Mouse (Mus musculus): ENCODE measurements at regions not wholly inside any gene's neighbourhood (a gene's known extent, or its start where the extent isn't known, plus 50 kb on each side); places are given as distances from the start of the nearest gene placed in this dataset.

DNA sequence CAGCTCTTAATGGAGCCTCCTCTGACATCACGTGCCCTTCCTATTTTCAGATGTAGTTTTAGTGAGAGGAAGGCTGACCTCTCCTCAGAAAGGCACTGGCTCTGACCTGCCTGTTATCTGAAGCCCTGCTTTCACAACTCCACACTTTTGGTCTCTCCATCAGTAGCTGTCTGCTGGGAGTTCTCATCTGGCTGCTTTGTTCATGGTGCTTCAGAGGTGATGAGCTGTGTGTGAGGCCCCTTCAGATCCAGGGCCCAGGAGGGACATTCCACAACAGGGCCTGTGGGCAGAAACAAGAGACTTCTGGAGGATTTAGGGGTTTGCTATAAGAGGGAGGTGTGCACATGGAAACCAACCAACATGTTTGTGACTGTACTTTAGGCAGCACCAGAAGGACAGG, 50.8 kb upstream of the Fhl2 start:
- no peak for DNase-seq

DNA sequence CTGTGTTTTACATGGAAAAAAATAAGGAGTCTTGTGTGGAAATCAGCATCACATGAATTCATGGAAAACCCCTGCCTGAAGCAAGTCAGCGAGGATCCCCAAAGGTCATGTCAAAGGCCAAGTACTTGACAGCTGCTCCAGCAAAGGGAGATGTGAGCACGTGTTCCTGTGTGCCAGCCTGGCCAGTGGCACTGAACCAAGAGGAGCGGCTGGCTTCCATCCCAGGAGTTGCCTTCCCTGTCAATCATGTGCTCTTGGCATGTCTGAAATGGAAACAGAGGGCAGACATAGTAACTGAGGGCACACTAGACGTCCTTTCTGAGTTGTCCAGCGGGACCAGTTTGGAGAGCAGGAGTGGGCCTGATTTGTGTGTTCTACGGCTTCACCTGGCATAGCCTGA, 53.5 kb upstream of the Fhl2 start:
- DNase-seq, result no peak

DNA sequence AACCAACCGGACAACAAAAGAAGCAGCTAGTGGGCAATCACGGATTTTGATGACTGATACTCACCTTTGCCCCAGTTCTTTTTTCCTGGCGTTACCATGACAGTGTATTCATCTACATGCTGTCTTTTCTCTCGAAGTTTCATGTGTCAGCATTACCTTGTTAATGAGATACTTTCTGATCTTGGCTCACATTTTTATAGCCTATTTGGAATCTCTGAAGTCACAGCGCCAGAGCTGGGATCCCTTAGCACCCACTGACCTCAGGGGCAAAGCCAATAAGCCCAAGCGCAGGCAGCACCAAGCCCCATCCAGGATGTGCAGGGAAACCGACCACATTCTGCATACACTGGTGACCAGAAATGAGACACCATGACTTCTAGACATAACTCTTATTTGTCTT, 54.6 kb upstream of the Fhl2 start:
- DNase-seq, result no peak

DNA sequence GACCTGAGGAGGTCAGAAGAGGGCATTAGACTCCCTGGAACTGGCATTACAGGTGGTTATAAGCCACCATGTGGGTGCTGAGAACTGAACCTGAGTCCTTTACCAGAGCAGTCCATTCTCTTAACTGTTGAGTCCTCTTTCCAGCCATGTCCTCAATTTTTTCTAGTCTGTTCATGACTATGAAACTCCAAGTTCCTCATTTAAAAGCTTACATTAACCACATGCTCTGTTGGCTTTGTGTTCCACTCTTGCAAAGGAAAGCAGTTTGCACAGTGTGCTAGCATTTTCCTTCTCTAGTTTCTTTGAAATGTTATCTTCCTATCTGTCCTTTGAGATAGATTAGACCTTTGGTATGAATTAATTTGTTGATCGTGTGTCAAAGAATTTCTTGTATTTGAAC, 57.3 kb upstream of the Fhl2 start:
- no peak for DNase-seq

DNA sequence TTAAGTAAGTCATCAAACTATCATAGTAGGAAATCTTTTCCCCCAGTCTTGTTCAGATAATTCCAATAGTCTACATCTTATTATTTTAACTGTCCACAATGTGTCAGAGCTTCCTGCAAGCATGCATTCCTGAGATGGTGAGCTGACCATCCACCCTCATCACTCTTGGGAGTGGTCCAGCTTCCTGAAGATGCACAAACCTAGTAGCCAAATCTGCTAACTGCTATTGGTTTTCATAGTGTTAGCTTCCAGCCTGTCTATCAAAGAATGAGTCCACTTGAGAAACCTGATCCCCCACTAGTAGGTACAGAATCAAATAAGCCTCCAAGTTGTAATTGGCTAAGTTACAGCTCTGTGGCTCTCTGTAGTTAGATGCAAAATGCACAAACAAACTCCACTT, 59.3 kb upstream of the Fhl2 start:
- no peak for DNase-seq

DNA sequence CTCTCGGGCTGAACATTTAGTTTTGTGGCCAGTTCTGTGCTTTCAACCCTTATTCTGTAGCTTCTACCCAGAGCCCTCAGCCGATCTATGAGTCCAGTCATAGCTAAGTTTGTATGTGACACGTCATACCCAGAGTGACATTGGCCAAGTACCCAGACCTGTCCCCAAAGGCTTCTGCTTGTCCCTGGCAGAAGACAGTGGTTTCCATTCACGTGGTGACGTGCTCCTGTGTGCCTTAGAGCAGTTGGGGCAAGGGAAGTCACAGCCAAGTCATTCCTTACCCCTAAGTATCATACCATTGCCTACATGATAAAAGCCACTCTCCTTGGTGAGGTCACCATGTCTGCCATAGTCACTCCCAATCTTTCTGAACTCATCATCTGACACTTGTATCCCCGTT, 61.1 kb upstream of the Fhl2 start:
- no peak for DNase-seq

DNA sequence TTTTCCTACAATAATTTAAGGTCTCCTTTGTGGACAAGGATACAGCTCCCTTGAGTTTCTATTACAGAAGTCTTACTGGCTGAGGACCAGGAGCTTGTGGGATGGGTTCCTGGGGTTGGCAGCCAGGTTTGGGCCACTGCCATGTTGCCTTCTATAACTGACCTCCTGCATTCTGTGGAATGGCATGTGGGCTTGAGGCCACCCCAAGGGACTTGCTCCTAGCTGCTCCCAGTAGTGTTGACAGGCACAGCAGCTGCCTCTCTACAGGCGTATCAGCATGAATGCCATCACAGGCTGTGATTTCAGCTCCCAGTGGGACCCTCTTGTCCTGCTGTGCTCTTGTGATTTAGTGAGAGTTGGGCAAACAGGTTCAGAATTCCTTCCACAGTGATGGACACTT, 63.1 kb upstream of the Fhl2 start:
- DNase-seq, result no peak

DNA sequence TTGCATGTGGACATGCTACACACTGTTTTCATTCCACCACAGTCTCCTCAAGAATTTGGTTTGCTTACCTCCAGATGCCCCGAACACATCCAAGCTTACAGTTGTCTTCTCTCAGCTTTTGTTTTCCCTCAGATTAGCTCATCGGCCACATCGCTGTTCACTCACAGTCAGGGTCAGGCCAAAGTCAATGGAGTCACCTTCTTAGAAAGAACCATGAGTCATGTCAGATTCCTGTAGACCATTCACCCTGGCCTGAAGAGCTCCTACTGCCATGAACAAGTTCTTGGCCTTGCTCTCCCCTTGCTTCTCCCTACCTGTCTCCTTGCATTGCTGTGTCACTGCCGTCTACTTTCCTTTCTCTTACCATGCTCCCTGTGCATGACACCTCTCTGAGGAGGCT, 63.7 kb upstream of the Fhl2 start:
- DNase-seq, result no peak

DNA sequence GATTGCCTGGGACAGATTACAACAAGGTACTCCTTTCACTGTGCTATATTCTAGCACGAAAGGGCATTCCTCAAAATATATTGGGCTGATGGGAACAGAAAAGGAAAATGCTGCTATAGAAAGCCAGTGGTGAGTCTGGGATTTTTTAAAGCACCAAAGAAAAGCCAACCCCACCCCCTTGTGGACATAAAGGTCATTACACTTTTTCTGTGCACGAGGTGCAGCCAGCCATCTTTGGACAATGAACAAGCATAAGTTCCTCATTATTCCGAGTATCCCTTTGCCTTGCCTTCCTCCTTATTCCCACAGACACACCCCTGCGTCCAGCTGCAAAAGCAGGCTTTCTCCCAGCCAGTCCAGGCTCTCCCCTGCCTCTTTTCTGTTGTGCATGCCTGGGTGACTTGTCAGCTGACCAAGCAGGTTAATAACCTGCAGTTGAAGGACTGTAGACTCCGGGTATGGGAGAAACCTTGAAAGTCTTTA, 67.7 kb upstream of the Fhl2 start:
- peak; percentile 68 for DNase-seq

DNA sequence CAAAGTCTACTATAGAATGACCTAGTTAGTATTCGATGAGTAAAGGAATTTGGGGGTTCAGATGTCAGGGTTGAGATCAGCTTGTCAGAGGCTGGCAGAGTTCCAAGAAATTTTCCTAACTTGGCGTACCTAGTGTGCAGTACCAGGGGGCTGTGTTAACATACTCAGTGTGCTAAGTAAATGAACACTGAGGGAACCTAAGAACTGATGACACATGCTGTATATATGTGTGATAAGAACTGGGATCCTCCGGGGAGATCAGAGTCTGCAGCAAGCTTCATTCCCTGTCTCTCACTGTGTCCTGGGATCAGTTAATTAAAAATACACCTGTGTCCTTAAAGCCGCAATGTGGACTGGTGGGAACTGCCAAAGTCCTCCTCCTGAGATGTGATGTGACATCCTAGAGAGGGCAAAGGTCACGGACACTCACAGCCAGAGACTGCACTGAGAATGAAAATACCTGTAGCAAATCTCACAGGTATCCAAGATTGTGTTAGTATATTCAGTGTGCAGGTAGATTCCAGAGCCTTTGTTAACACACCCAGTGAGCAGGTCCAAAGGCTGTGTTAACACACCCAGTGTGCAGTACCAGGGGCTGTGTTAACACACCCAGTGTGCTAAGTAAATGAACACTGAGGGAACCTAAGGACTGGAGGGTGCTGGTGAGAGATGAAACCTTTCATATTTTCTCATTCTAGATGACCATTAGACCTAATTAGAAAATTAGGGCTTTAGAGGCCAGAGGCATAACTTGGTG, 69.1 kb upstream of the Fhl2 start:
- no peak for DNase-seq

DNA sequence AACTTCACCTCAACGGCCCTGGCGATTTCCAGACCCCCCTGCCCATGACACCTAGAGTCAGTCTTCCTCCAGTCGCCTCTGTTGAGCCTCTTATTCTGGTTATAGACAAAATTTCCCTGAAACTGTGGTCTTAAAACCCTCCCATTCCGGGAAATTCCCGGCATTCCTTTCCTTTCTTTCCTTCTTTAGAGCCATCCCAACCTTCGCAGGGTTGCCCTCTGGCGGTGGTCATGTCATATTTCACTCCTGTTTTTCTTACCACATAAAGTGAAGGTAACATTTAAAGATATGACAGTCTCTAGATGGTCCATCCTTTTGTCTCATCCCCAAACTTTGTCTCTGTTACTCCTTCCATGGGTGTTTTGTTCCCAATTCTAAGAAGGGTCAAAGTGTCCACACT, 72.9 kb upstream of the Fhl2 start:
- peak; percentile 12 for DNase-seq

DNA sequence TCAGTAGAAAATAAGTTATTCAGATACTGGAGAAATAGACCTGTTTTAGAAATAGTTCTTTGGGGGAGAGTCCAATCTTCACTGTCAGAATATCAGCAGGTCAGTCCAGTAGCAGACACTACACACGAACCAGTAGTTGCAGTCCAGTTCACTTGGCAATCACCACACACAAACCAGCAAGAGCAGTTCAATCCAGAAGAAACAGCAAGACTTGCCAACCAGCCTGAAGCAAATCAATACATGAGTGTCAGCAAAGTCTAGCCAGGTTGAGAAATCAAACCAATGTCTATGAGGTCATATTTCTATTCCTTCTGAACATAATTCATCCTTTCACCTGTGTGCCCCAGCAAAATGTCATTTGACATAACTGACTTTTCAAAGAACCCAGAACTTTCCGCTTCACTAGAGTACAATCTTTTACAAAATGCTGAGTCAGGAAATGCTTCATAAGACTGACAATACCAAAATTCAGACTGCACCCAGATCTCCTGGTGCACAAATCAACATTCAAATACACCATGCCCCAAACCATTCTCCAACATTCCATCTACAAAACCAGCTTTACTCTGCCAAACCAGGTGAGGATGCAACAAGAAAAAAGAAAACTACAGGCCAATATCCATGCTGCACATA, 76.6 kb upstream of the Fhl2 start:
- DNase-seq, result no peak

DNA sequence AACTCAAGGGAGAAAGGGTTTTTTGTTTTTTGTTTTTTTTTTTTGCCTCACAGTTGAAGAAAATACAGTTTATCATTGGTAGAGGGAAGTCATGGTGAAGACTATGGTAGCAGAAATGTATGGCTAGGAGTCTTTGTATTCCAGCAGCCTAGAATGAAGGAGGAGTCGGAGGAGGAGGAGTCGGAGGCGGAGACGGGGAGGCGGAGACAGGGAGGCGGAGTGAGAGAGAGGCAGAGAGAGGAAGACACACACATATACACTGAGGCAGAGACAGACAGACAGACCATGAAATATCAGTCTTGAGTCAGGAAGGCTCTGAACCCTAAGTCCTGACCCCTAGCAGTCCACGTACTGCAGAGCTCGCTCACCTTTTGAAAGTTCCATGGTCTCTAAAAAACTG, 95.0 kb upstream of the Fhl2 start:
- DNase-seq, result no peak

DNA sequence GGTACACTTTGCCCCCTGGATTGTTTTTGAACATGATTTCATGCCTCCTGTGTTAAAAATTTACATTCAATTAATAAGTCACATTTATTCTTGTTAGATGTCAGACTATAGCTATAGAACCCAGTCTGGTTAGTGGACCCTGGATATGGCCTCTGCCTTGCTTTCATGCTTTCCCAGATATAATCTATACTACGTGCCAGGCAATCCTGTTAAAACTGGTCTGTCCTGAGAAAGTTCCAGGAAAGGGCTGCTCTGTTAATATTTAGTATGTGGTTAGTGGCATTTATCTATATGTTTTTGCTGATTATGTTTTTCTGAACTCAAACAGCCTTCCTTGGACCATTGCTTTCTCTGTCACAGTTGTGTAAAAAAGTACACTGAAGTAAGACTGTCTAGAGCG, 95.8 kb upstream of the Fhl2 start:
- DNase-seq, result no peak

DNA sequence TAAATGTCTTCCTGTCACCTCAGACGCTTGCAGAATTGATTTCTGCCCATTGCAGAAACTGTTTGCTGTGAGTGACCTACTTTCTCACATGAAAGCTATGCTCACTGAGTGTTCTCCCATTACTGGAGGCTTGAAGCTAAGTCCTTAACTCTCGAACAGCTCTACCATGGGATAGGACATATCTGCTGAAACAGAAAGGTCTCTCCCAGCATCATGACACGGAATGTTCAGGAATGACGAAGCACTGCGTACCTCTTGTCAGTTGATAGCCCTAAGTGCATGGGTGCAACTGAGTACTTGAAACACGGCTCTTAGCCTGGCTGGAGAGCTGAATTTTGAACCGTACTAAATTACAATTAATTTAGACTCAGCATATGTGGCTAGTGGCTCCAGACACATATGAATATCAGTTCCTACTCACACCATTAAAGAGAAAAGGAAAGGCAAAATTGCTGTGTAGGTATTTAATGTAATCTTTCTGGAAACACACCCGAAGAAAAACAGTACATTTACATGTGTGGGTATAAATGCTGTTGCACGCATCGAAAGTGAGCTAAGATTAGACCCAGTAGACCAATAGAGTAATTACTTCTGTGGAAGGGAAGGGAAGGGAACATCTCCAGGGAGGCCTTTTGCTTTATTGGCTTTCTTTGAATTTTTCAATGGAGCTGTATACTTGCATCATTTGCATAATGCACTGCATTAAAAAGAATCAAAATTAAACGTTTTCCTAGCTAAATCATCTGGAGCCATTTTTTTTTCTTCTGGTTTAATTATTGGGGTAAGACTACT, 97.6 kb upstream of the Fhl2 start:
- DNase-seq, result no peak

DNA sequence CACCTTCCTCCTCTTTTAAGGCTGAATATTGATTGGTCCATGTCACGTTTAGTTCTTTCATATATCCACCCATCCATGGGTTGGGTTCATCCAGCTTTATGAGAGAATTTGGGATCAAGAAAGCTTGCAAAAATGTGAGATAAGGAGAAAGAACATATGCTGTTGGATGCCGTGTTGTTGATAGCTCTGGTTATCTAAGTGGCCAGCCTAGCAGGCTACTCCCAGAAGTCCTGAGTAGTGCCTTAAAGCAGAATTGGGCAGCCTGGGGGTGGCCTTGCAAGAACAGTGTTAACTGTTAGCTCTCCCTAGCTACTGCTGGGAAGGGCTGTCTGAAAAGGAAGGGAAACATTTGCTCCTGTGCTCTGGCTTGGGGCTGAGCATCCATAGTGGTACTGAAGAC, 100.8 kb upstream of the Fhl2 start:
- no peak for DNase-seq

DNA sequence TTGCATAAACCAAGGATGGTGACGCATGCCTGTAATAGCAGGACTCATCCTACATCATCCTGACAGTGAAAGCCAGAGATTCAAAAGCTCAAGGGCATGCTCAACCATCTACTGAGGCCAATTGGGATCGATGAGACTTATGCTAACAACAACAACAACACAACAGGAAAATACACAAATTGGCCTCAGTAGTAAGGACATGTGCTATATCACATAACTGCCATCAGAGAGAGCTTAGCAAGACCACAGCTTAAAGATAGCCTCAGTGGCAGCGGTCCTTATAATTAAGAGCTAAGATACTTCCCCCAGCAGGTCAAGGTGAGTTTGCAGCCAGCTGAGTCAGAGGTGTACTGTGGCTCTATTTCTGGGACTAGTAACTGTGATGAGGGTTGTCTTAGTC, 102.0 kb upstream of the Fhl2 start:
- DNase-seq, result no peak

DNA sequence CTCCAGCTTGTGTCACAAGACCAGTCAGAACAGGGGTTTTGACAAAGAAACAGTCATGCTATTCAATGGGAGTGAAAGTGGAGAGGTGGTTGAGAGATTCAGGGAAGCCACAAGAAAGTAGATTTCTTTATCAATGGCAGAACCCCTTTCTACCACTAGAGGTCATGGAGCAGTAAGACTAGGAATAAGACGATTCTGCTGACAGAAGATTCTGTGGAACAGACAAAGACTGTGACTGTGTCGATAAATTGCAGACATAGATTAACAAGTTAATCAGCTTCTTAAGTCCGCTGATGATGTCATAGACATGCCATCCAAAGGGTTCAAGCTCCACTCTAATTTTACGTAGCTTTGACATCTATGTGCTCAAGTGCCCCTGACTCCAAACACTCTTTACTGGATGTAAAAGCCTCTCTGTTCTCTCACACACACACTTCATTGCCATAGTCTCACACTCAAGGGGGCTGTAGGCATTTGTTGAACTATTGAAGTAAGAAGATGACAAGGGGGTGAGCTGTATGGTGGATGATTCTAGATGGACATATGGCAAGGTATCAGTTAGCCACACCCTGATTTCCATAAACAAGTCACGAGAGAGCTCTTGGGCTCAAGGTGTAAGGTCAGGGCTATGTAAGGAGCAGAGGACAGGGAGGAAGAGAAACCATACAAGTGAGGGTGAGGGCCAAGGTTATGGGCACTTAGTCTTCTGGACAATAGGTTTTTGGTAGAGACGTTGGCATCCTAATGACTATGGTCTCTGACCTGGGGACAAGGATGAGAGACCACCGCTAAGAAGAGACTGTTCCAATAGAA, 102.9 kb upstream of the Fhl2 start:
- peak; percentile 62 for DNase-seq

DNA sequence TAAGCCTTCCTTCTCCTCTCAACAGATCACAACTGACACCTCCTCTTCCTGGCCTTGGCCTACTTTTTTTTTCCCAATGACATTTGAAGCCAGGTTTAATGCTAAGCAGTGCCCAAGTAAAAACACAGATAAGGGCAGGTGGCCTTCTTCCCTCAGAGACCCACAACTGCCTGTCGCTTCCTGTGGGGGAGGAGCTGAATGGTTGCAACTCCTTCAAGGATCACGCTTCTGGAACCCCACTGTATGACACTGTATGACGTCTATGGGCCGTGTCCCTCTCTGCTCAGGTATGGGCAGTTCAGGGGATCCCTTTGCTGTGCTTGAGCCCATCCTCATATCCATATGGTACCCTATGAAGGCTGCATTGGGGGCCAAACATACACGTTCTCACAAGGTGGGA, 103.9 kb upstream of the Fhl2 start:
- peak; percentile 33 for DNase-seq

DNA sequence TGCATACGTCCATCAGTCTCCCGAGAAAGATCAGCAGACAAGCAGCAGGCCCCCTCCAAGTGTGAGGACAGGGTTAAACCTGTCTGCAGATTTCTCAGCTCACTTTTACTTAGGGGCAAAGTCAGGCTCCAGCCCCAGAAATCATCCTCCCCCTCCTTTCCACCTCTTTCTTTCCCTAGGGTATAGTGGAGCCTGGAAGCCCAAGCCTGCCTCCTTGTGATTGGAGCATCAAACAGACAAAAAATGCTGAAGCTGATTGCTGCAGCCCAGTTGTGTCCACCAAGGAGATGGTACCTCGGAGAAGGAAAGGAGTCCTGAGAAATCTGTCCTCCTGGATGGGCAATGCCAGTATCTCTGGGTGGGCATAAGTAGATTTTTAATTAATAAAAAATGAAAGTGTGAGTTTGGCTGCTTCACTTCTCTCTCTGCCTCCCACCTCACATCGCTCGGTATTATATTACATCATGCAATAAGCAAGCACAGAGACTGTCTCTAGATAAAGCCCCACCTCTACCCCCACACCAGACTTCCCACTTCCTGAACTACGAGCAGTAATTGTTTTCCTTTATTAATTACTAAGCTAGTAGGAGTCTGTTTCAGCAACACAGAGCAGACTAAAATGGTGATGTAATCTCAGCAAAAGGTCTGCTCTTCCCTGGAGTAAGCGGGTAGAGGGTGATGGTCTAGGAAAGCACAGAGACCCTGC, 105.2 kb upstream of the Fhl2 start:
- no peak for DNase-seq

DNA sequence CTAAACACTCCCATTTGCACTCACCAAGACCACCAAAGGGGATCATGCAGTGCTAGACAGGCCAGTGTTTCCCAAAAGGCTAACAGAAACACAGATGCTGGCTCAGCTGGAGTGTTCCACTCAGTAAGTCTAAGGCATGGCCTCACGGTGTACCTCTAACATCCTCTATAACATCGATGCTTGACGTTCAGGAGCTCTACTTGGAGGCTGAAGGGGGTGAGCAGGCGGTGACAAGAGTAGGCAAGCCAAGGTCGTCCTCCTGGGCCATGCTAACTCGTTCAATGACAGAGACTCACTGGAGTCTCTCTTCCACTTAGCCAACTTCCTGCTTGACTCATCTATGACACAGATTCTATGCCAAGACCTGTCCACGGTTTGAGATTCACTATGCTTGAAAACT, 105.9 kb upstream of the Fhl2 start:
- DNase-seq, result no peak

Measured in thymus, postnatal 14 days (tissue).